Mouse (Mus musculus) lung, postnatal 0 days (tissue): ENCODE data around the gene Ube2a.

ENCODE experiments used
- CTCF ChIP-seq: IDR thresholded peaks from 2 replicates; pipeline ENCODE4 v1.5.1; 2016; ENCODE audit warnings: antibody characterized with exemption, mild to moderate bottlenecking
- EP300 ChIP-seq: IDR thresholded peaks from 2 replicates; pipeline ENCODE4 v1.6.1; 2016; ENCODE audit warnings: antibody characterized with exemption, mild to moderate bottlenecking, control low read depth

GRCm38 (mm10) chrX:36826873-36827272, 46.8 kb upstream of the Ube2a start:
- no peak for TF ChIP-seq EP300
- TF ChIP-seq CTCF, result no peak
